Mouse (Mus musculus) CD4-positive naive resting alpha-beta T cell, adult 57 days (primary cell): Measurements from ENCODE around the gene Ttc25. TPM values are rescaled to one million over a fixed set of nuclear protein-coding genes. Genes with fewer than 3 reads are reported as not detected.

Experiments used
- total RNA-seq: library from RNA; stranded (reverse); gene quantifications from one replicate; pipeline ENCODE4 v1.2.4, GENCODE M21; 2023

The Ttc25 gene
- not detected for total RNA-seq

DNA sequence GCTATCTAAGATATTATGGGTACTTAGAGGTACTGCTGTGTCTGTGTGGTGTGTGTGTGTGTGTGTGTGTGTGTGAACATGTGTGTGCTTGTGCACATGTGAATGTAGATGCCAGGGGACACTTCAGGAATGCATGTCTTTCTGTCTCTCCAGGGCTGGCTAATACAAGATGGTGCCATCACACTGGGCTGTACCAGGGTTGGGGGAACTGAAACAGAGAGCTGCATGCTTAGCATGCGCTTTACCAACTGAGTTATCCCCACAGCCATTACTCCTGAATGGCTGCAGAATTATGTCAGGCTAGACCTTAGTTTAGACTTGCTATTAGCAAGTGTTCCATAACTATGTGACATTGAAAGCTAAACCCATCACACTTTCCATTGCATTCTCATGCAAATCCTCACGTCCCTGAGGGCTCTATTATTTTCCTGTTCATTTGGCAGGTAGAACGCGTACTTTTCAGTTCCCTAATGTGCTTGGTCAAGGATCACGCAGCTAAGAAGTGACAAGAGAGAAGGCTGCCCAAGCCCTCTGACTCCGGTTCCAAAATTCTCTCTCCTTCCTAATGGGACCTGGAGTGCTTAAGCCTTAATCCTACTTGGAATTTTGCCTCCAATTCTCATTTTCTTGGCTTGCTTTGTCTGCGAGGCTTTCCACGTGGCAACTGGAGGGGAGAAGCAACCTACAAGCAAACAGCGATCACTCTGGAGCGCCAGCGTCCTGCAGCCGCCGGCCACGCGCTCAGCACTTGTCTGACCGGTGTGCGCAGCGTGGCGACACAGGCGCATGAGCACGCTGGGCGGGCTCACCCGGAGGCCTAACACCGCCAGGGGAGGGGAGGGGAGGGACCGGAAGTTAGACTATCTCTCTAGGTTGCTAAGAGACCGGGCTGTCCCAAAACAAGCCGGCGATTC lies at the start of gene Ttc25:
Ttc25 (plus strand) TSS at position 776 of the 914 bp plus-strand sequence.

DNA sequence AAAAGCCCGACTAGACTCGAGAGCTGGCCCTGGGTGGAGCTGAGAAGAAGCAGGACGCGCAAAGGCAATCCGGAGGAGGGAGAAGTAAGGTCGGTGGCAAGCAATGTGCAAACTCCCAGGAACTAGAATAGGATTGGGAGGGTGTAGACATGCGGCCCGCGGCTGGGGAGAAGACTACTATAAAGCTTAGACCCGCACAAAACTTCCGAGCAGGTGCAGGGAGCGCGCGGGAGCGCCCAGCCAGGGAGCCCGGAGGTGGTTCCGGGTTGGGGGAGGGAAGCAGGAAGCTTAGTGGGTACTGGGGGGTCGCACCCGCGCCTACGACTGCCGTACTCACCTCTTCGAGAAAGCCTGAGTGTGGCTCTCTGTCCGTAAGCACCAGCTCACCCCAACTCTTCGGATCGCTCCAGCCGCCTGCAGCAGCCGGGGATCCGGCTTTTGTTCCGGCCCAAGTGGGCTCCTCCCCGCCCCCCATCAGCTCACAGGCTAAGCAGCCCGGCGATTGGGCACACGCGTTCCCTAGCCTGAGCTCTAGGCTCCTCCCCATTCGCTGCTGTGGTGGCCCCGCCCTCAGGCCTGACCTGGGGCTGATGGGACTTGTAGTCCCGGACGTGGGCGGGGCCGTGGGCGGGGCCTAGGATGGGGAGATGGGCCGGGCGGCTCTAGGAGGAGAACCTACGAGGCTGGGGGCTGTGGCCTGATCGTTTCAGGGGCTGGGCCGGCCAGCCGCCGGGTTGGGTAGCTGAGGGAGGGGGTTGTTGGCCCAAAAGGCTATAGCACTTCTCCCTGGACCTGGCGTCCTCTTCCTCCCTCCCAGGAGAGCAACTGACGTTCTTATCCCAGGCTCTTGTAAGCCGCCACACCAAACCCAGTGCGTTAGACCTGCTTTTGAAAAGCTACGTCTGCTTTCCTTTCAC lies 17.7 kb upstream of the Ttc25 start, which contains the start of gene Acly:
Acly (minus strand) TSS at position 543 of the 917 bp plus-strand sequence.

DNA sequence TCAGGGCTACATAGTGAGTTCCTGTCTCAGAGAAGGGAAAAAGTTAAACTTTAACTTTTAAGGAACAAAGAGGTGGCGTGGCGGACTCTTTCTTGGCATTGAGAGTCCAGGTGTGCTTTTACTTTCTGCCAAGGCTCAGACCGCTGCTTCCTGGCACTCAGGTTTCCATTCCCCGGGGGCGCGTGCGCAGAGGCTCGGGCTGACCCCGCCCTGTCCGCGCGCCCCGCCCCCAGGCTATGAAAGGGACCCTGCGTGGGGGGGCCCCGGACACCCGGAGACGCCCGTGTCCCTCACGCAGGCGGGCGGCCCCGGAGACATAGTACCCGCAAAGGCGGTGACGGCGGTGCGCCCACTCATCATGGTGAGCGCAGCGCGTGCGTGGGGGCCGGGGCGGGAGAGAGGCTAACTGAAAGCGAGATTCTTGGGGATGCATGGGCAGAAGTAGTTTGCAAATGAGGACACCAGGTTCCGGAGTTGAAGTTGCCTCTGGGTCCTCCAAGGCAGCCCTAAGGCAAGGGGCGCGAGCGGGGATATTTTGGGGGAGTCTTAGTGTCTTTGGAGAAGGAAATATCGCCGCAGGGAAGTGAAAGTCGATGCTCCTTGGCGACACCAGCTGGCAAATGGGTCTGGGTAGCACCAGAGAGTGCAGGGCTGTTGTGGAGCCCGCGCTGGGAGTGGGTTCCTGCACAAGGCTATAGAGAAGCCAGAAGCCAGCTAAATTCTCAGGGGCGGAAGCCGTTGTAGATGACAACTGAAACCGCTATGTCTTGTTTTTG lies 29.5 kb downstream of the Ttc25 start, which contains the start of gene Cnp:
Cnp (plus strand) TSS at position 197 of the 776 bp plus-strand sequence.

DNA sequence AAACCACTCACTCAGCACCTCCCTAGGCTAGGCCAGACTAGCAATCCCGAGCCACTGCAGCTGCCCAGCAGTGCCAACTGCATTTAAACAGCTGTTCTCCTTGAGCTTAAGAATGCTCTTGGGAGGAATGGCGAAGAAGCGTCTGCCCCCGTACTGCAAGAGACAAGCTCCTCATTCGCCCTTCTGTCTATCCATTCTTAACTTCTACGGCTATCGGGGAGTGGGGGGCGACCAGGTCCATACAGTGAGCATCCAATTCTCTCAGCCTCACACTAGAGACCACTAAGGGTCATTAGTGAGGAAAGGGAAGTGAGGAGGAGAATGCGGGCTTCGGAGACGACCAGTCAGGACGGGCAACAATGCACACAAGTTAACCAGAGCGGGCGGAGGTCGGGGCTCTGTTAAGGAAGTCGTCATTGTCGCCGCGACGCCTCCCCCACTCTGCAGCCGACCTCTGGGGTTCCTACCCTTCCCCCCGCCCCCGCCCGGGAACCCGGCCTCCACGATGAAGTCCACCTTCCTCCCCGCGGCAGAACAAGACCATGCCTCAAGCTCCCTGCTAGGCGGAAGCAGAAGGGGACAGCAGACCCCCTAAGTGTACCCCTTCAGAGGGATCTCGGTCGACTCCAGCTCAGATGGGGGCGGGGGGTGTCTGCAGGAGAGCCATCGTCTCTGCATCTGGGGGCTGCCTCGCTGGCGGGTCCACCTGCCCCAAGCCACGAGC lies 73.5 kb downstream of the Ttc25 start, which contains the start of gene Nkiras2:
Nkiras2 (plus strand) TSS at position 484 of the 724 bp plus-strand sequence.

DNA sequence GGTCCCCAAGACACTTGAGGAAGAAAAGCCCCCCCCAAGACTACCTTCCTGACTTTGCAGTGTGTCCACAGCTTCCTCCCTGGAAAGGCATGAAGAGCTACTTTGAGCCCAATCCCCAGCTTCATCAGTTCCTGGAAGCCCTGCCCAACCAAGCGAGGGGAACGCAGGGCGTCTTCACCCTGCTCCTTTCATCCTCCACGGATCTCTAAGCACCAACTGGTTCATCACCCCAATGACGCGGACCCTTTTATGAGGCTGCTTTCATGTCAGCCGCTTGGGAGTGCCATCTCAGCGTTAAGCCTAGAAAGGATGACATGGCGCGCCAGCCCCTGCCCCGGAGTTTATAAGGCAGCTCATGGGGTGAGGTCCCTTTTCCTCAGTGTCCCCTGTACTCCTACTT lies 74.6 kb downstream of the Ttc25 start, which contains the start of gene Dnajc7:
Dnajc7 (minus strand) TSS at position 187 of the 400 bp plus-strand sequence.

Other genes with a start within 250 kb of the Ttc25 start
- gene Eif1, start 225.7 kb upstream of the Ttc25 start, total RNA-seq, result 2,248 TPM
- gene Gast, start 211.2 kb upstream of the Ttc25 start, total RNA-seq, result not detected
- gene Hap1, start 189.5 kb upstream of the Ttc25 start, total RNA-seq, result 0.86 TPM
- 13.5 TPM for gene Jup, start 147.8 kb upstream of the Ttc25 start, total RNA-seq
- 0.35 TPM for gene P3h4, start 130.8 kb upstream of the Ttc25 start, total RNA-seq
- 1.8 TPM for gene Fkbp10, start 129.9 kb upstream of the Ttc25 start, total RNA-seq
- 91.2 TPM for gene Nt5c3b, start 103.8 kb upstream of the Ttc25 start, total RNA-seq
- 2.0 TPM for gene Klhl10, start 103.7 kb upstream of the Ttc25 start, total RNA-seq
- 27.2 TPM for gene Klhl11, start 72.9 kb upstream of the Ttc25 start, total RNA-seq
- 150 TPM for gene Acly, start 17.6 kb upstream of the Ttc25 start, total RNA-seq
- 107 TPM for gene Cnp, start 29.3 kb downstream of the Ttc25 start, total RNA-seq
- gene Nkiras2, start 73.6 kb downstream of the Ttc25 start, total RNA-seq, result 20.9 TPM
- gene Dnajc7, start 74.6 kb downstream of the Ttc25 start, total RNA-seq, result 411 TPM
- gene Zfp385c, start 146.8 kb downstream of the Ttc25 start, total RNA-seq, result not detected
- 8.6 TPM for gene Dhx58, start 158.7 kb downstream of the Ttc25 start, total RNA-seq
- gene Kat2a, start 166.9 kb downstream of the Ttc25 start, total RNA-seq, result 45.7 TPM
- gene Hspb9, start 168.2 kb downstream of the Ttc25 start, total RNA-seq, result 0.98 TPM
- 113 TPM for gene Rab5c, start 192.6 kb downstream of the Ttc25 start, total RNA-seq
- gene Kcnh4, start 214.3 kb downstream of the Ttc25 start, total RNA-seq, result 0.65 TPM
- not detected for gene Hcrt, start 217.3 kb downstream of the Ttc25 start, total RNA-seq
- 6.1 TPM for gene Ghdc, start 225.3 kb downstream of the Ttc25 start, total RNA-seq